Mouse (Mus musculus) lung, postnatal 0 days (tissue): Measurements from ENCODE around the gene Ubtf.

Experiments used
- CTCF ChIP-seq: IDR thresholded peaks from 2 replicates; pipeline ENCODE4 v1.5.1; 2016; ENCODE audit warnings: antibody characterized with exemption, mild to moderate bottlenecking
- EP300 ChIP-seq: IDR thresholded peaks from 2 replicates; pipeline ENCODE4 v1.6.1; 2016; ENCODE audit warnings: antibody characterized with exemption, mild to moderate bottlenecking, control low read depth

DNA sequence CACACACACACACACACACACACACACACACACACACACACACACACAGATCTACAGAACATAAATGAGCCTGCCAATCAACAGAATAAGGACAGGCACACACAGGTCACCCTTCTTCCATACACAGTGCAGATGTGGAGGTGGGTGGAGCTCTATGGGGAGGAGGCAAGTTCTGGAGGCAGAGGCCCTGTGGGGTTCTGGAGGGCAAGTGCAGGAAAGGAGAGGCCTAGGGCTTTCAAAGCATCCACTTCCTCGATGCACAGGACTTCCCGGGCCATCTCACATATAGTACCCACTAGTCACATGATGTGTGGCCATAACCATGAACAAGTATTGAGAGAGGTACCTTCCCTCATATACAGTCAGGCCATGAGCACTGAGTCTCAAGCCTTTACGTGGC, 36.0 kb upstream of the Ubtf start:
- no peak for TF ChIP-seq EP300
- TF ChIP-seq CTCF: no peak
